Mouse (Mus musculus) kidney, postnatal 14 days (tissue): ENCODE data around the gene Rab11fip4.
A peak's percentile ranks its signal among the peaks of the same experiment; 100 is the strongest.
"Not testable (repeated sequence)": the region's sequence is repeated elsewhere in the genome, so short reads cannot be mapped to it uniquely, and the experiment has no call there.

Source experiments
- DNase-seq: peaks from one replicate; pipeline ENCODE4 v3.0.0; 2022; ENCODE audit warnings: mixed read lengths

The Rab11fip4 gene

DNA sequence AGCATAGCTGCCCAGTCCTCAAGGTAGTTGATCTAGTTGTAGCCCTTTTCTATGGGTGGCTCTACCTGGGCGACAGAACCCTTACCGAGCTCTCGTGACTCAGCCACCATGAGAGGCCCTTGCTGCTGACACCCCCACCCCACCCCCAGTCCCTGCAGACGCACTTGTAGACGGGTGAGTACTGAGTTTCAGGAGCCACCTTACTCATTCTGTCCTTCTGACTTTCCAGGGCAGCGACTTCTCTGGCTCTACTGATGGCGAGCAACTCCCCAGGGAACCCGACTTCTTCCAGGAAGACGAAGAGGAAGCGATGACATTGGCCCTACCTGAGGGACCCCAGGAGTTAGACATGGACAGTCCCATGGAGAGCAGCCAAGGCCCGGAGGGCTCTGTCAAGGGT, 89.5 kb downstream of the Rab11fip4 start:
- DNase-seq: no peak

GRCm38 (mm10) chr11:79681182-79681581, 90.2 kb downstream of the Rab11fip4 start:
- DNase-seq: no peak

GRCm38 (mm10) chr11:79681798-79682197, 90.8 kb downstream of the Rab11fip4 start:
- DNase-seq: no peak

DNA sequence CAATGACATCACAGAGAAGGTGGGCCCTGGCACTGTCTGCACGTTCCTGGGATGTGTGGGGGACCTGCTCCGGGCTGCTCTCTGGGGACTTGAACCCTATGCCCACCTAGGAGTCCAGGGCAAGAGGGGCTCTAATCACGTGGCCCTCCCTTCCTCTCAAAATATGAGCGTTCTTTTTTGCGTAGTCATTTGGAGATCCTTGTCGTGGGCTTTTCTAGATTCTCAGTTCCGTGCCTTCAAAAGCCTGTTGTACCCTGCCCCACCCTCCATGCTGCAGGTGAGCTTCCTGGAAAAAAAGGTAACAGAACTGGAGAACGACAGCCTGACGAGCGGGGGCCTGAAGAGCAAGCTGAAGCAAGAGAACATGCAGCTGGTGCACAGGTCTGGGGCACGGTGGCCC, 94.1 kb downstream of the Rab11fip4 start:
- DNase-seq: no peak

GRCm38 (mm10) chr11:79686501-79687121, 95.6 kb downstream of the Rab11fip4 start:
- DNase-seq: peak; percentile 91

GRCm38 (mm10) chr11:79689916-79690315, 98.9 kb downstream of the Rab11fip4 start:
- no peak for DNase-seq

DNA sequence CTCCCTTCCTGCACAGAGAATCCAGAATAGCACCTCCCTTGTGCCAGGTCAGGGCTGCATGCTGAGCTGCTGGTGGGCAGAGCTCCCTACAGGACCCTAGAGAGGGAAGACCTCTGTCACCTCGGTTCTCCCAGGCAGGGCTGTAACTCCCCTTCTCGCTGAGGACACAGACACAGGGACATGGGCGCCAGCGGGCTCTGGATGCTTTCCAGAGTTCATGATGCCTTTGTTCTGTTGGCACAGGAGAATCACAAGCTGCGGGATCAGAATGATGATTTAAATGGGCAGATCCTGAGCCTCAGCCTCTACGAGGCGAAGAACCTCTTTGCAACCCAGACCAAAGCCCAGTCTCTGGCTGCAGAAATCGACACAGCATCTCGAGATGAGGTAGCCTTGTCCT, 100.5 kb downstream of the Rab11fip4 start:
- DNase-seq: no peak

DNA sequence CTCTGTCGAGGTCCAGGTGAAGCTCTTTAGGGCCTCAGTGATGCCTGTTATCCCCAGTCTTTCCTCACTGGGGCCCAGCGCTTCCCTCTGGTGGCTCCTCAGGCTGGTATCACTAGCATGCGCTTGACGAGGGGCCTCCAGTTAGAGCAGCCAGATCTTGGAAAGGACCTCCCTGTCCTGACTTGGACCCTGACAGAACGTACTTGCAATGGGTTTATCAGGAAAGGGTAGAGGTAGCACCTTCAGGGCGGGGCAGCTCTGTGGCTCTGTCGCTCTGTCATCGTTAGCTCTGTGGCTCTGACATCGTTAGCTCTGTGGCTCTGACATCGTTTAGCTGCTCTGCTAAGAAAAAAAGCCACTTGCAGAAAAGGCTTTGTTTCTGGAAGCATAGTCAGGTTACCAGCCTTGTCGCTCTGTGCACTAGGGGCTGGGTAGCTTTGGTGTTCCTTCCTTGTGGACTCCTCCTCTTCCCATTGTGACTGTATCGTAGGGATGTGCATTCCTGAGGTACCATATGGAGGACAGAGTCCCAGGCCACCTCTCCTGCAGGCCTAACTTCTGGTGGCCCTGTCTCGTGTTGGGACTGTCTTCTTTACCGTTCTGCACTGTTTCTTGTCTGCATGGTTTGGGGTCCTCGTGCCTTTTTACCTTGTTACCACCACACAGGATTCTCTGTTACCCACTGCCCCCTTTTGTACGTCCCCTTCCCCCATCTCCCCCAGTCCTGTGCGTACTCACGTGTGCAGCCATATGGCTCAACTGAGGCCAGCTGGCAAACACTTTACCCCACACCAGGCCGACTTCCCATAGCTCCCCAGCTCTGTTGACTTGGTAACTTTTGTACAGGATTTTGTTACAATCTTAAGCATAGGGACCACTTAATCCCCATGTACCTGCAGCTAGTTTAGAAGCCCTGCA, 105.6 kb downstream of the Rab11fip4 start:
- no peak for DNase-seq

DNA sequence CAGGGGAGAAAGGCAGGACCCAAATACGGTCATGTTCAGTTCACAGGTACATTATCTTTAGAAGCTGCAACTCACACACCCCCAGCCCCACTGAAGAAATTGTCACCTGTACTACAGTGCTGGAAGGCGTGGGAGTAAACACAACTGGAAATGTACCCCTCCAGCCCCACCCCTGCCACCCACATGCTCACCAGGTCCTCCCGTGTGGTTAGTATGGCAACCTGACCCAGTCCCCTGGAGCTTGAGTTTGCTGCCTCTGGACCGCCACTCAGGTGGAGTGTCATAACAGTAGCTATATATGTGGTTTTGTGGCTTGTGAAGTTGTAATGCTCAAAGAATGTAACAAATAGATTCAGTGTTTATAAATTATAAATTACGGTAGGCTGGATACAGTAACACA, 107.1 kb downstream of the Rab11fip4 start:
- no peak for DNase-seq

DNA sequence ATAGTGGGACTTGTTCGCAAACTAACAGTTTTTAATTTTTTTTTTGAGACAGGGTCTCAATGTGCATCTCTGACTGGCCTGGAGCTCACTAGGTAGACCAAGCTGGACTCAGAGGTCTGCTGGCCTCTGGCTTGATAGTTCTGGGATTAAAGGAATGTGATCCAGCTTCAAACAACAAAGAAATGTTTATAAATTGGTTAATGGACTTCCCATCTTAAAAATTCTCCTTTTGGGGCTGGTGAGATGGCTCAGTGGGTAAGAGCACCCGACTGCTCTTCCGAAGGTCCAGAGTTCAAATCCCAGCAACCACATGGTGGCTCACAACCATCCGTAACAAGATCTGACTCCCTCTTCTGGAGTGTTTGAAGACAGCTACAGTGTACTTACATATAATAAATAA, 107.5 kb downstream of the Rab11fip4 start:
- not testable (repeated sequence) for DNase-seq

- no peak for DNase-seq
Measured at GRCm38 (mm10) chr11:79701466-79701865, 110.5 kb downstream of the Rab11fip4 start.

DNA sequence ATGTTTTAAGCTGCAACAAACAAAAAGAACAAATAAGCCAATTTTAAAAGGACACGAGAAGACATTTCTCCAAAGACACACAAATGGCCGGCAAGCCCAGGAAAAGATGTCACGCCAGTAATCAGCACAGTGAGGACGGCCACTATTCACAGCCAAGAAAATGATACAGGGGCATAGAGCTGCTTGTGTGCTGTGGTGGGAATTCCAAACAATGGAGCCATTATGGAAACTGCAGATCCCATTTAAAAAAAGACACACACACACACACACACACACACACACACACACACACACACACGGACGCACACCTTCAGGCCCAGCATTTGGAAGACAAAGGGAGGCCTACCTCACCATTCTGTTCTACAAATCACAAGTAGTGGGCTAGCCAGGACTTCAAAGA, 111.1 kb downstream of the Rab11fip4 start:
- DNase-seq: no peak

DNA sequence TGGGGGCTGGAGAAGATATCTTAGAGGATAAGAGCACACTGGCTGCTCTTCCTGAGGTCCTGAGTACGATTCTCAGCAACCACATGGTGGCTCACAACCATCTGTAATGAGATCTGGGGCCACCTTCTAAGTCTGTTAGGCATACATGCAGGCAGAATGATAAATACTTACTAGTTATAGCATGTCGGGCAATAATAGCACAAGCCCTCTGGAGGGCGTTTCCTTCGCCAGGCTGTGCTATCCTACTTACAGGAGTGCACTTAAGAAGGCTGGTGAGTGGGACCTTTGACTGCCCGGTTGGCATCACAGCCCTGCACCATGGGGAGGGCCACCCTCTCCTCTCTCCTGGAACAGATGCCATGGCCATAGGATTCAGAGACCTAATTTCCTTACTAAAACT, 112.4 kb downstream of the Rab11fip4 start:
- peak; percentile 53 for DNase-seq

DNA sequence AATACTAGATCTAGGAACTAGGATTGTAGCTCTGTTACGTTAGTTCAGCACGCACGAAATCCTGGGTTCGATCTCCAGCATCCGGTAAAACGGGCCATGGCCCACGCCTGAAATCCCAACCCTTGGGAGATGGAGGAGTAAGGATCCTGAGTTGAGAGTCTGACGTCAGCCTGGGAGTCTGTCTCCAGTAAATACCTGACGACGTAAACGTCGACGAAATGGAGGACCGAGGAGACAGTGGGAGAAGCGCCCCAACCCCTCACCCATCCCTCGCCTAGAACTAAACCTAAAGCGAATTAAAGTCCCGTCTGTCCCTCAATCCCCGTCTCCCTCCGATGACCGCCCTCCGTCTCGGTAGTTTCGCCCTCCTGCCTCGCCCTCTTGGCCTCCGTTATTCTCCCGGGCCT, 112.9 kb downstream of the Rab11fip4 start:
- peak; percentile 63 for DNase-seq

GRCm38 (mm10) chr11:79704318-79705150, 113.5 kb downstream of the Rab11fip4 start:
- peak; percentile 98 for DNase-seq

GRCm38 (mm10) chr11:79707084-79707483, 116.1 kb downstream of the Rab11fip4 start:
- DNase-seq: no peak

- peak; percentile 92 for DNase-seq
Measured at GRCm38 (mm10) chr11:79710868-79711765, 120.1 kb downstream of the Rab11fip4 start.

- DNase-seq: no peak
Measured at GRCm38 (mm10) chr11:79711766-79712369, 120.9 kb downstream of the Rab11fip4 start.

DNA sequence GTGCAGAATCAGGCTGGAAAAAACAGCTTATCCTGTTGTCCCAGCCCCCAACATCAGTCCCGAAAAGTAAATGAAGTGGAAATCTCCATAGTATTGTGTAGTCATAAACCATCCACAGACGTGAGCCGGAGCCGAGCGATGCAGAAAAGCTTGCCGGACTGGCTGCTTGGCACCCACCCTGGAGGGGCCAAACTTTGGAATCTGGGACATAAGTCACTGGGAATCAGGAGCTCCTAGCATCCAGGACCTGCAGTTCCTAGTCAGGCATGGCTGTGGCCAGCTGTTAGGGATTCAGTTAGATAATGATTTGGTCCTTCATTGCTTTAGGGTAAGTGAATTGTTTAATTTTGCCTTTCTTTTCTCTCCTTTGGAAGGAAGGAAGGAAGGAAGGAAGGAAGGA, 122.2 kb downstream of the Rab11fip4 start:
- peak; percentile 73 for DNase-seq

- no peak for DNase-seq
Measured at GRCm38 (mm10) chr11:79713678-79714077, 122.7 kb downstream of the Rab11fip4 start.

DNA sequence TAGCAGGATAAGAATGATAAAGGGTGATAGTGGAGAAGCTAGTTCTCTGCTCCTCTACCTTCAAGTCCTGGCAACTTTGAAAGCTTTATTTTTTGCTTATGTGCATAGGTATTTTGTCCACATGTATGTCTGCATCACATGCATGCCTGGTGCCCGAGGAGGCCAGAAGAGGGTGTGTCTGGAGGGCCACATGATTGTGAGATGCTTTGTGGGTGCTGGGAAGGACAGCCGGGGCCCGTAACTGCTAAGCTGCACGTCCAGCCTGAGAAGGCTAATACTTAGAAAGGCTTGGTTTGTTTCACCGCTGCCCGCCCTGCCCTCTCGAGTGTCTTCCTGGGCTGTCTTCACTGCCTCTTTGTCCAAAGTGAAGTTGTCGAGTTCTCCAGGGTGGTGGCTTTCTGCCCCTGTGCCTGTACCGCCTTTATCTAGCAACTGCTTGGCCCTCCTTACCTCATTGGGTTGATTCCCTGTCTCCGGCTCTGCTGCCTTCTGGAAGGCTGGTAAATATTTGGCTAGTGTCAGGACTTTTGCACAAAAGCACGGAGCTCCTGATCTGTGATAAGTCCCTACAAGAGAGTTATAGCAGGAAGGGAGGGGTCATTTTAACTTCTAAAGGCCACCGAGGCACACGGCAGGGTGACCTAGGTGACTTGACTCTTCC, 123.2 kb downstream of the Rab11fip4 start:
- peak; percentile 33 for DNase-seq
